Mouse (Mus musculus): ENCODE measurements around the gene Rhoc. TPM values are rescaled to one million over a fixed set of nuclear protein-coding genes. Genes with fewer than 3 reads are reported as not detected.
A peak's percentile ranks its signal among the peaks of the same experiment; 100 is the strongest.

Rhoc gene
- polyA plus RNA-seq, 1 experiment from 2014 or later: 192 TPM

DNA sequence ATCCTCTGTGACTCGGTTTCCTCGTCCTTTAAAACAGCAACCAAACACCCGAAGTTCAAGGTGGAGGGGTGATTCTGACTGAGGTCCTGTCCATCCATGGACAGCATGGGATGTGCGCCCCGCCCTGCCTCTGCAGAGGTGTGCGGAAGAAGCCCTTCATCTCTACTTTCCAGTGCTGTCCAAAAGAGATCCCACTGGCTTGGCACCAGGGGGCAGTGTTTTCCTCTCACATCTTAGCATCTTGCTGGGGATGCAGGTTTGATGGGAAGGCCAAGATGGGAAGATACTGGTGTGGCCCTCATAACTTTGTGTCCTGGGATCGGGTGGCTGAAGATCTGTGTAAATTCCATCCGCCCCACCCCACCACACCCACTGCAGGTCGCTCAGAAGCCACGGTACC is 18.1 kb upstream of the Rhoc start:
- H3K9me3 ChIP-seq: no peaks in the 10 kb centered on the region
- no peak for ATAC-seq (ENCODE audit: extremely low read depth, insufficient number of reproducible peaks, low FRiP score, low TSS enrichment)
- no peak overlapping the region for H3K27ac ChIP-seq (replicated peaks)
- no peak overlapping the region for H3K9ac ChIP-seq
- no peak overlapping the region for H3K4me2 ChIP-seq
- peaks cover 5% of the 10 kb centered on the region; the same call in 1 of the 2 replicates for H3K4me1 ChIP-seq
- WGBS: 52% methylated on average over 10 of the region's 10 CpGs
- H3K36me3 ChIP-seq: no peaks in the 10 kb centered on the region
- H3K4me3 ChIP-seq: no peak overlapping the region
- peaks cover 16% of the 10 kb centered on the region; the same call in 1 of the 2 replicates for H3K27me3 ChIP-seq (replicated peaks)

DNA sequence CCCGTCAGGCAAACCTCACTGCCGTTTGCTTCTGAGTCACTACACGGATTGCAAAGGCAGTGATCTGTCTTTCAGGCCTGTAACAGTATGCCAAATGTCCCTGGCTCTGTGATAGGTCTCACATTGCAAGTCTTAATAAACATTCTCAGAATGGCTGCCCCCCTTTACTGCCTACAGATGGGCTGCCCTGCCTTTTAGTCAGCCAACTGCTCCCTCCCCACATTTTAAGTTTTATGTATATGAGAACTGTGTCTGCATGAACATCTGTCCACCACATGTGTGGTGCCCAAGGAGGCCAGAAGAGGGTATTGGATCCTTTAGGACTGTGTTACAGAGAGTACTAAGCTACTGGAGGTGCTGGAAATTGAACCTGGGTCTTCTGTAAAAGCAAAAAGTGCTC is 17.3 kb upstream of the Rhoc start:
- ATAC-seq (ENCODE audit: extremely low read depth, insufficient number of reproducible peaks, low FRiP score, low TSS enrichment): no peak
- Histone ChIP-seq H3K27me3 (replicated peaks) (peaks cover 22% of the 10 kb centered on the region), H3K36me3 (no peaks in the 10 kb centered on the region), H3K4me1 (peaks cover 5% of the 10 kb centered on the region; the same call in 1 of the 2 replicates), H3K9me3 (no peaks in the 10 kb centered on the region), H3K9ac (no peak overlapping the region), H3K4me3 (no peak overlapping the region), H3K4me2 (no peak overlapping the region), H3K27ac (replicated peaks) (no peak overlapping the region)
- WGBS: 76% methylated on average over 3 of the region's 3 CpGs

DNA sequence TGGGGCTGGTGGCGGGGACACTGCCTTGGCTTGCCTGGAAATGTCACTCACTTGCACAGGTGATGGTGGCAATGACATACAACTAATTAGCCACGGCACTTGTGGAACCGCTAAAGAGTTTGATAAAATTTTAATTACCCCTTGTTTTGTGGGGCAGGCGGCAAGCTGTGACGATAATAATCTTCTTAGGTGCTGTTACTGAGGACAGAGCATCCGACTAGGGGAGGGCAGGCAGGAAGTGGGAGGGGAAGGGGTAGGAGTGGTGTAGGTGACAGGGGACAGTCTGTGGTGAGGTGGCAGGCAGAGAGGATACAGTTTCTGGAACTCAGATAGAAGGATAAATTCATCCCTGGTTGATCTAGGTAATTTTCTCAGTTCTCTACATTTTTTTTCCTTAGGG is 16.7 kb upstream of the Rhoc start:
- Histone ChIP-seq H3K27me3 (replicated peaks) (peaks cover 27% of the 10 kb centered on the region), H3K27ac (replicated peaks) (no peak overlapping the region), H3K4me2 (no peak overlapping the region), H3K9ac (no peak overlapping the region), H3K9me3 (no peaks in the 10 kb centered on the region), H3K4me1 (peaks cover 5% of the 10 kb centered on the region; the same call in 1 of the 2 replicates), H3K4me3 (no peak overlapping the region), H3K36me3 (no peaks in the 10 kb centered on the region)
- 55% methylated on average over 6 of the region's 6 CpGs for WGBS
- ATAC-seq (ENCODE audit: extremely low read depth, insufficient number of reproducible peaks, low FRiP score, low TSS enrichment): no peak

DNA sequence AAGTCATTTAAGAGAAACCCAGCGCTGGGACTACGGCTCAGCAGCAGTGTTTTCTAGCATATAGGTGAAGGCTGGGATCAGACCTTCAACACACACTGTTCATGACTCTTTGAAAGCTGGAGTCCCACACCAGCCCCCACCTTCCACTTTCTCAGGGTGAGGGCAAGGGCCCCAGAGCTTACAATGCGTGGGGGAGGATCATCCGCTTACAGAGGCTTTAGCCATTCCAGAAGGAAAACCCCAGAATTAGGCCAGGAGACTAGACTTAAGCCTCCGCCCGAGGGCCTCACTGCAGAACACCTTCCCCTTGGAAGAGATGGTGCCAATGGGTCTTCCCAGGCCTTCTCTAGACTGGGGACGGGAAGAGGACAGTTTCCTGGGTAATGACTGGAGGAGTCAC is 14.9 kb upstream of the Rhoc start:
- peaks cover 45% of the 10 kb centered on the region for H3K27me3 ChIP-seq (replicated peaks)
- no peak overlapping the region for H3K9ac ChIP-seq
- ATAC-seq (ENCODE audit: extremely low read depth, insufficient number of reproducible peaks, low FRiP score, low TSS enrichment): no peak
- H3K4me1 ChIP-seq: peaks cover 12% of the 10 kb centered on the region; the same call in 1 of the 2 replicates
- WGBS: 78% methylated on average over 7 of the region's 7 CpGs
- no peak overlapping the region for H3K4me3 ChIP-seq
- no peaks in the 10 kb centered on the region for H3K36me3 ChIP-seq
- no peak overlapping the region for H3K4me2 ChIP-seq
- no peak overlapping the region for H3K27ac ChIP-seq (replicated peaks)
- H3K9me3 ChIP-seq: no peaks in the 10 kb centered on the region

DNA sequence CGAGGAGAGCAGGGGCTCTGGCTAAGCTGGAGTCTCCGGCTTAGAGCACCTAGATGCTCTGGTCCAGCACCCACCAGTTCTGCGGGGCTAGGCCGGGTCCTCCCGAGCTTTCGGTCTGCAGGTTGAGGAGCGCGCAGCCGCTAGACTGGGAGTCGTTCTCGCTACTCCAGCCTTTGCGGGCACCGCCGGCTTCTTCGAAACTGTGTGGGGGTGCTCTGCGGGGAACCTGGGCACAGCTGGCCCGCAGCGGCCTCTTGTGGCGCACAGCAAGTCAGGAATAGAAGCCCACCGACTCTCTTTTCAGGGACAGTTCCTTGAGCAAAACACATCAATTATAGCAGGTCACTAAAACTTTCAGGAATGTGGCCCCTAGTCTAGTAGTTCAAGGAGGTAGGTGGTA is 10.8 kb upstream of the Rhoc start:
- H3K27ac ChIP-seq (replicated peaks): no peak overlapping the region
- 2% methylated on average over 20 of the region's 20 CpGs for WGBS
- H3K4me2 ChIP-seq: peak overlapping the region; percentile 86
- ATAC-seq (ENCODE audit: extremely low read depth, insufficient number of reproducible peaks, low FRiP score, low TSS enrichment): no peak
- peak overlapping the region; percentile 55 for H3K4me3 ChIP-seq
- peaks cover 69% of the 10 kb centered on the region for H3K27me3 ChIP-seq (replicated peaks)
- peak overlapping the region; percentile 81 for H3K9ac ChIP-seq
- H3K9me3 ChIP-seq: no peaks in the 10 kb centered on the region
- no peaks in the 10 kb centered on the region for H3K36me3 ChIP-seq
- H3K4me1 ChIP-seq: peaks cover 36% of the 10 kb centered on the region

DNA sequence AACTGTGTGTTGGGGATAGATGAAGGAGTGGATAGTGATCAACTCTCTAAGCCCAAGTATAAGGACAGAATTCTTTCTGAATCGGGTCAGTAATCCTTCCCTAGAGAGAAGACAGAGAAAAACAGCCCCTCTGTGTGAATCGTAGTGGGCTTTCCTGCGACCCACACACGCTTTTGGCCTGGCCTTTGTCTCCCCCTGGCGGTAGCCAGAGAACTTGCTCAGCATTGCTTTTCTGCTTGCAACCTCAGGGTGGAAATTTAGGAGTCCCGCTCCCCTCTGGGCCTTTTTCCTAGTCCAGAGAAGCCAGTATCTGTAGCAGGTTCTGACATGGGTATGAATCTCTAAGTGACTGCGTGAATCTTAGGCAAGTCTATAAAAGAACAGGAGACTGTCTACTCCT is 8.2 kb upstream of the Rhoc start:
- no peaks in the 10 kb centered on the region for H3K36me3 ChIP-seq
- H3K27me3 ChIP-seq (replicated peaks): peaks cover 72% of the 10 kb centered on the region
- ATAC-seq (ENCODE audit: extremely low read depth, insufficient number of reproducible peaks, low FRiP score, low TSS enrichment): no peak
- H3K4me3 ChIP-seq: no peak overlapping the region
- peak overlapping the region; percentile 100 for H3K4me2 ChIP-seq
- H3K9me3 ChIP-seq: no peaks in the 10 kb centered on the region
- peaks cover 53% of the 10 kb centered on the region for H3K4me1 ChIP-seq
- WGBS: 2% methylated on average over 7 of the region's 7 CpGs
- H3K27ac ChIP-seq (replicated peaks): no peak overlapping the region
- H3K9ac ChIP-seq: no peak overlapping the region

DNA sequence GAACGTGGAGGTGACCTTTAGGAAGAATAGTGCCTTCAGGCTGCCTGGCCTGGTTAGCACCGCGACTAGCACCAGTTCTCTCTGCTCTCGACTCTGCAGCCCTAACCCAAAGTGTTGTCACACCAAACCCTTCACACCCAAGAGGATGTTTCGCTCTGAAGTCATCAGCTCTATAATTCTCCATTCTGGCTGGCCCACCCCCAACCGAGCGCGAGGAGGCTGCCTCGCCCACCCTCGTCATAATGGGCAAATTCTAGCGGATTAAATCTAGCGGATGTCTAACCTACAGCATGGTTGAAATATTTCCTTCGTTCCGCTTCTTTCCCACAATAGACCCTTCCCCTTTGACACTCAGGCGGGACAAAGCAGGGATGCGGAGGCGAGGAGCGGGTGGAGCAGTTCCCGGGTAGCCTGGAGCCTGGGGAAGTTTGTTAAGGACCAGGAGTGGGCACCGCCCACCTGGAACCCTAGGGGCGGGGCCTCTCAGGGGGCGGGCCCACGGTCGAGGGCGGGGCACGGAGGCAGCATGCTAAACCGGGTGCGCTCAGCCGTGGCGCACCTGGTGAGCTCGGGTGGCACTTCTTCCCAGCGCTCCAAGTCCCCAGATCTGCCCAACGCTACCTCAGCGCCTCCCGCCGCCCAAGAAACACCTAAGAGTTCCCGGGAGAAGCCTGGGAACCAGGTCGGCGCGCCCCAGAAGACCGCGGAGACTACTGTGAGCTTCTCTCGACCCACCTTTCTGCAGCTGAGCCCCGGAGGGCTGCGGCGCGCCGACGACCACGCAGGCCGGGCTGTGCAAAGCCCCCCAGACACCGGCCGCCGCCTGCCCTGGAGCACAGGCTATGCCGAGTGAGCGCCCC is 7.4 kb upstream of the Rhoc start, which contains the start of gene Ppm1j:
Gene Ppm1j, plus strand, starts transcription at position 496 of the 860 bp plus-strand sequence.
- H3K27me3 ChIP-seq (replicated peaks): peaks cover 68% of the 10 kb centered on the region
- WGBS: under 1% methylated on average over 56 of the region's 56 CpGs
- peak; percentile 59; the same call in 1 of the 2 replicates for ATAC-seq (ENCODE audit: extremely low read depth, insufficient number of reproducible peaks, low FRiP score, low TSS enrichment)
- H3K4me1 ChIP-seq: peaks cover 53% of the 10 kb centered on the region
- peak within 1 kb of the TSS; percentile 92 for H3K9ac ChIP-seq
- H3K27ac ChIP-seq (replicated peaks): peak within 1 kb of the TSS; percentile 87
- H3K36me3 ChIP-seq: peaks cover 7% of the 10 kb centered on the region
- peak within 1 kb of the TSS; percentile 79 for H3K4me3 ChIP-seq
- H3K9me3 ChIP-seq: no peaks in the 10 kb centered on the region
- H3K4me2 ChIP-seq: peak within 1 kb of the TSS; percentile 100

DNA sequence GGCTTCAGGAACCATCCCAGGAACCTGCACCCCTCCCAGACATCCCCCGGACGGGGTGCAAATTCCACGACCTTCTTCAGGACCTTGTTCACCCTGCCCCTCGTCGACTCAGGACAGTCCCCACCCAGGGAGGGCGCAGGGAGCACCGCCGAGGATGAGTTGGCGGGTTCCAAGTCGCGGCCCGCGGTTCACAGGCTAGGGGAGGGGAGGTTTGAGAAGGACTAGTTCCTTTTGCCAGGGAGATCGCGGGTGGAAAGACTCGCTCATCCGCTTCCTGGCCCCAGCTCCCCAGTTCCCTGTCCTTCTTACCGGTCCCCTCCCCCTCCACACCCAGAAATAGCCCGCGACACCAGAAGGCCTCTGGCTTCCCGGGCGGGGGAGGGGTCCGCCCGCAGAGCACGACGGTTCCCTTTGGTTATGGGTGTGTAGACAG is 6.7 kb upstream of the Rhoc start, which contains the start of gene Fam19a3:
Gene Fam19a3, minus strand, starts transcription at position 370 of the 433 bp plus-strand sequence.
- peaks cover 11% of the 10 kb centered on the region for H3K36me3 ChIP-seq
- peaks cover 53% of the 10 kb centered on the region for H3K4me1 ChIP-seq
- peak within 1 kb of the TSS; percentile 79 for H3K4me3 ChIP-seq
- under 1% methylated on average over 26 of the region's 26 CpGs for WGBS
- H3K9me3 ChIP-seq: no peaks in the 10 kb centered on the region
- H3K27ac ChIP-seq (replicated peaks): peak within 1 kb of the TSS; percentile 87
- H3K4me2 ChIP-seq: peak within 1 kb of the TSS; percentile 100
- ATAC-seq (ENCODE audit: extremely low read depth, insufficient number of reproducible peaks, low FRiP score, low TSS enrichment): no peak
- peaks cover 61% of the 10 kb centered on the region for H3K27me3 ChIP-seq (replicated peaks)
- H3K9ac ChIP-seq: peak within 1 kb of the TSS; percentile 92

DNA sequence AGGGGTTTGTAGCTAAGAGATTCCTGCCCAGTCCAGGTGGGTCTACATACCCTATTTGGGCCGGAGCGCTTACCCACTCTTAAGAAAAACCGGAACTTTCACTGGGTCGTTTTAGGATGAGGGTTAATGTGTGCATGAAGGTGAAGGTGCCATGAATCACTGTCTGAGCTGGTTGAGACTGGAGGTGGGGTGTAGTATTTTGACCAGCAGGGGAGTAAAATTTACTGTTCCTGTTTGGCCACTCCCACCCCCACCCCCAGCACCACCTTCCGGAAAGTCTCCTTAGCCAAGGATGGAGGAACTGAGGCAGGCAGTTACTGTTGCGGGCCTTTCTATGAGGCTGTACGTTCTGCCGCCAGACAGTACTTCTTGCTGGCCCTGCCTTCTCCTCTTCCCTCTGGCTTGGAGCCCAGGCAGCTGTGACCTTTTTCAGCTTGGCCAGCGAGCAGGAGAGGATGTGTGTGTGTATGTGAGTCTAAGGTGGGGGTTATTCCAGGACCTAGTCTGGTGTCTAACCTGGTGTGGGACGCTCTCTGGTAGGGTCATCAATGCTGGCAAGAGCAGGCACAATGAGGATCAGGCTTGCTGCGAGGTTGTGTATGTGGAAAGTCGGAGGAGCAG is 6.0 kb upstream of the Rhoc start:
- ATAC-seq (ENCODE audit: extremely low read depth, insufficient number of reproducible peaks, low FRiP score, low TSS enrichment): no peak; the same call in 1 of the 2 replicates
- Histone ChIP-seq H3K9ac (peak overlapping the region; percentile 92), H3K4me1 (peaks cover 50% of the 10 kb centered on the region), H3K9me3 (no peaks in the 10 kb centered on the region), H3K4me2 (peak overlapping the region; percentile 100), H3K36me3 (peaks cover 11% of the 10 kb centered on the region), H3K4me3 (peak overlapping the region; percentile 79), H3K27me3 (replicated peaks) (peaks cover 54% of the 10 kb centered on the region), H3K27ac (replicated peaks) (peak overlapping the region; percentile 87)
- WGBS: 13% methylated on average over 12 of the region's 12 CpGs

DNA sequence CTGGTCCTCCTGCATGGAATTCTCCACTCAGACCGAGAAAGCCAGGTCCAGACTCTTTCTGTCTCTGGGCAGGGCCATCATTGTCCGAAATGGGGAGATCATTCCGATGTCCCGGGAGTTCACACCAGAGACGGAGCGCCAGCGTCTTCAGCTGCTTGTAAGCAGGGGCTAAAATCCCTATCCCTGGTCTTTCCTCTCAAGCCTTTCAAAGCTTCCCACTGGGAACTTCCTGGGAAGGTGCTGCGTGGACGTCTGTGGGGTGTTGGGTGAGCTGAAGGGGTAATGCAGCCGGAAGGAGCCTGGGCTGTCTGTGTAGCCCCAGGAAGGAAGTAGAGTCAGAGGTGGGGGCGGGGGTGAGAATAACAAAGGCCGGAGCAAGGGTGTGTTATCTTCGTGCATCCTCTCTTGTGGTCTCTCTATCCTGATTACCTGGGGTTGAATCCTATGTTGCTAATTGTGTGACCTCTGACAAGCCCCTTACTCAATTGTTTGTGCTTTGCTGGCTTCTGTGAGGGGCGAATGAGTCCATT is 4.1 kb upstream of the Rhoc start:
- ATAC-seq (ENCODE audit: extremely low read depth, insufficient number of reproducible peaks, low FRiP score, low TSS enrichment): no peak
- no peak overlapping the region for H3K4me3 ChIP-seq
- no peak overlapping the region for H3K9ac ChIP-seq
- no peak overlapping the region for H3K27ac ChIP-seq (replicated peaks)
- peaks cover 11% of the 10 kb centered on the region for H3K36me3 ChIP-seq
- peak overlapping the region; percentile 8 for H3K4me2 ChIP-seq
- 42% methylated on average over 14 of the region's 14 CpGs for WGBS
- peaks cover 36% of the 10 kb centered on the region for H3K27me3 ChIP-seq (replicated peaks)
- H3K9me3 ChIP-seq: no peaks in the 10 kb centered on the region
- H3K4me1 ChIP-seq: peaks cover 58% of the 10 kb centered on the region

DNA sequence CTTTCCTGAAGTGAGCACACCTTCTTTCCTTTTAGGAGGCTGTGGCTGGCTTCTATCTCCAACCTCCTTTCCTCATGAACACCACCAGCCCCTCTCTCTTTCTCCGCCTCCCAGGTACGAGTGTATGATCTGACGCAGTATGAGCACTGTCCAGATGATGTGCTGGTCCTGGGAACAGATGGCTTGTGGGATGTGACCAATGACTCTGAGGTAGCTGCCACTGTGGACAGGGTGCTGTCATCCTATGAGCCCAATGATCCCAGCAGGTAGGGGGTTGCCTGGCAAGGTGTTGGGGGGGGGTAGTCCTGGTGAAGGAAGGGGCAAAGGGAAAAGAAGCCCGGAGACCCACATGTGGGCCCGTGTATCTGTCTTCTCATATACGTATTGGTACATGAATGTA is 2.9 kb upstream of the Rhoc start:
- no peaks in the 10 kb centered on the region for H3K9me3 ChIP-seq
- H3K9ac ChIP-seq: no peak overlapping the region
- no peak overlapping the region for H3K4me3 ChIP-seq
- ATAC-seq (ENCODE audit: extremely low read depth, insufficient number of reproducible peaks, low FRiP score, low TSS enrichment): no peak
- WGBS: 87% methylated on average over 6 of the region's 6 CpGs
- no peak overlapping the region for H3K4me2 ChIP-seq
- H3K27ac ChIP-seq (replicated peaks): no peak overlapping the region
- peaks cover 63% of the 10 kb centered on the region for H3K4me1 ChIP-seq
- H3K27me3 ChIP-seq (replicated peaks): peaks cover 27% of the 10 kb centered on the region
- H3K36me3 ChIP-seq: peaks cover 11% of the 10 kb centered on the region

Data from heart, embryonic 13.5 days (tissue).